Mouse (Mus musculus) MEL (cell line): Measurements from ENCODE around the gene Rasgef1b. TPM values are rescaled to one million over a fixed set of nuclear protein-coding genes. Genes with fewer than 3 reads are reported as not detected.

Experiments used
- DNase-seq: peaks from one replicate; pipeline ENCODE4 v3.0.0; 2011; ENCODE audit warnings: low read depth, low spot score
- H3K27ac ChIP-seq: 2 replicates; pipeline ENCODE4 v1.5.1; 2012; ENCODE audit warnings: low read depth, mild to moderate bottlenecking, control low read depth, low read length, moderate library complexity; ENCODE audit not compliant: control insufficient read depth
- H3K27me3 ChIP-seq, 2 experiments: fragments of 150-350 bp in 1 of 2; sonication (generic) in 1 of 2; 2 replicates each; pipeline ENCODE4 v1.6.1; 2012; ENCODE audit warnings: low read length in 2 of 2, mild to moderate bottlenecking in 2 of 2, improper control_type of control experiment in 1 of 2, moderate library complexity in 1 of 2; ENCODE audit not compliant: insufficient read depth in 2 of 2, control insufficient read depth in 1 of 2
- H3K36me3 ChIP-seq, 2 experiments: 2 replicates each; pipeline ENCODE4 v1.6.1; 2012 to 2014; ENCODE audit warnings: low read length in 2 of 2, improper control_type of control experiment in 1 of 2, inconsistent platforms in 1 of 2, mild to moderate bottlenecking in 1 of 2; ENCODE audit not compliant: insufficient read depth in 2 of 2, control insufficient read depth in 1 of 2
- H3K4me1 ChIP-seq, 2 experiments: fragments of 150-350 bp in 1 of 2; sonication (generic) in 1 of 2; 2 replicates each; pipeline ENCODE4 v1.6.1; 2012; ENCODE audit warnings: low read length in 2 of 2, improper control_type of control experiment in 1 of 2, mild to moderate bottlenecking in 1 of 2; ENCODE audit not compliant: insufficient read depth in 2 of 2, control insufficient read depth in 1 of 2
- H3K4me3 ChIP-seq, 2 experiments: fragments of 150-350 bp in 1 of 2; sonication (generic) in 1 of 2; 2 replicates each; pipeline ENCODE4 v1.5.1; 2012; ENCODE audit warnings: low read depth in 2 of 2, low read length in 2 of 2, mild to moderate bottlenecking in 2 of 2, moderate library complexity in 2 of 2, control low read depth in 1 of 2, improper control_type of control experiment in 1 of 2; ENCODE audit not compliant: control insufficient read depth in 1 of 2, insufficient read depth in 1 of 2
- H3K79me2 ChIP-seq: 2 replicates; pipeline ENCODE4 v1.6.1; 2012; ENCODE audit warnings: mild to moderate bottlenecking, low read length, moderate library complexity; ENCODE audit not compliant: control insufficient read depth, poor library complexity, insufficient read depth
- H3K9ac ChIP-seq: 2 replicates; pipeline ENCODE4 v1.6.1; 2012; ENCODE audit warnings: low read depth, mild to moderate bottlenecking, control low read depth, low read length, moderate library complexity; ENCODE audit not compliant: control insufficient read depth, poor library complexity, severe bottlenecking
- H3K9me3 ChIP-seq: fragments of 150-350 bp; sonication (generic); replicated peaks from 2 replicates; pipeline ENCODE4 v1.6.1; 2012; ENCODE audit warnings: mild to moderate bottlenecking, low read length, improper control_type of control experiment, moderate library complexity; ENCODE audit not compliant: insufficient read depth
- CHD1 ChIP-seq: IDR thresholded peaks from 2 replicates; pipeline ENCODE4 v1.6.1; 2012; ENCODE audit warnings: low read depth, mild to moderate bottlenecking, inconsistent platforms, low read length, improper control_type of control experiment
- CTCF ChIP-seq, 3 experiments: IDR thresholded peaks in 2 of 3; conservative IDR thresholded peaks in 1 of 3; 2 replicates each; pipeline ENCODE4 v1.5.1; 2011 to 2012; ENCODE audit warnings: low read length in 3 of 3, low read depth in 2 of 3, mild to moderate bottlenecking in 2 of 3, improper control_type of control experiment in 1 of 3, inconsistent platforms in 1 of 3, mixed read lengths in 1 of 3, moderate library complexity in 1 of 3; ENCODE audit not compliant: control insufficient read depth in 1 of 3, insufficient read depth in 1 of 3, poor library complexity in 1 of 3, severe bottlenecking in 1 of 3
- ELF1 ChIP-seq: IDR thresholded peaks from 2 replicates; pipeline ENCODE4 v1.6.1; 2014; ENCODE audit warnings: low read depth, mild to moderate bottlenecking, inconsistent platforms, low read length, improper control_type of control experiment, moderate library complexity
- ETS1 ChIP-seq: IDR thresholded peaks from 2 replicates; pipeline ENCODE4 v1.6.1; 2012; ENCODE audit warnings: low read depth, mild to moderate bottlenecking, inconsistent platforms, low read length, improper control_type of control experiment, moderate library complexity
- GABPA ChIP-seq: IDR thresholded peaks from 2 replicates; pipeline ENCODE4 v1.6.1; 2012; ENCODE audit warnings: low read depth, mild to moderate bottlenecking, inconsistent platforms, low read length, improper control_type of control experiment, moderate library complexity
- KAT2A ChIP-seq: conservative IDR thresholded peaks from 2 replicates; pipeline ENCODE4 v1.6.1; 2012; ENCODE audit warnings: low read depth, low read length, improper control_type of control experiment, inconsistent platforms
- MAFK ChIP-seq: IDR thresholded peaks from 2 replicates; pipeline ENCODE4 v1.6.1; 2011; ENCODE audit warnings: low read depth, mild to moderate bottlenecking, low read length, improper control_type of control experiment, borderline replicate concordance
- MAX ChIP-seq: IDR thresholded peaks from 2 replicates; pipeline ENCODE4 v1.6.1; 2011; ENCODE audit warnings: low read length, improper control_type of control experiment
- MXI1 ChIP-seq: IDR thresholded peaks from 2 replicates; pipeline ENCODE4 v1.6.1; 2011; ENCODE audit warnings: mild to moderate bottlenecking, low read depth, low read length, improper control_type of control experiment
- MYB ChIP-seq: IDR thresholded peaks from 2 replicates; pipeline ENCODE4 v1.6.1; 2011; ENCODE audit warnings: mild to moderate bottlenecking, low read depth, low read length, improper control_type of control experiment
- MYC ChIP-seq: IDR thresholded peaks from 2 replicates; pipeline ENCODE4 v1.6.1; 2011; ENCODE audit warnings: low read depth, mild to moderate bottlenecking, low read length, improper control_type of control experiment, moderate library complexity
- NELFE ChIP-seq: IDR thresholded peaks from 2 replicates; pipeline ENCODE4 v1.6.1; 2011; ENCODE audit warnings: low read depth, low read length, improper control_type of control experiment
- NRF1 ChIP-seq: IDR thresholded peaks from 2 replicates; pipeline ENCODE4 v1.6.1; 2014; ENCODE audit warnings: low read depth, mild to moderate bottlenecking, inconsistent platforms, low read length, improper control_type of control experiment, moderate library complexity; ENCODE audit not compliant: poor library complexity, insufficient read depth, severe bottlenecking
- POLR2AphosphoS5 ChIP-seq: IDR thresholded peaks from 2 replicates; pipeline ENCODE4 v1.6.1; 2012; ENCODE audit warnings: low read depth, borderline replicate concordance, mild to moderate bottlenecking, inconsistent platforms, low read length, moderate library complexity, mixed read lengths
- RCOR1 ChIP-seq: IDR thresholded peaks from 2 replicates; pipeline ENCODE4 v1.6.1; 2012; ENCODE audit warnings: low read depth, mild to moderate bottlenecking, inconsistent platforms, low read length, improper control_type of control experiment
- TCF12 ChIP-seq: IDR thresholded peaks from 2 replicates; pipeline ENCODE4 v1.6.1; 2014; ENCODE audit warnings: low read depth, mild to moderate bottlenecking, inconsistent platforms, low read length, improper control_type of control experiment, moderate library complexity
- USF2 ChIP-seq, 2 experiments: IDR thresholded peaks; 2 replicates each; pipeline ENCODE4 v1.6.1; 2011 to 2012; ENCODE audit warnings: improper control_type of control experiment in 2 of 2, low read length in 2 of 2, borderline replicate concordance in 1 of 2, inconsistent platforms in 1 of 2, low read depth in 1 of 2, mild to moderate bottlenecking in 1 of 2; ENCODE audit not compliant: insufficient read depth in 1 of 2
- ZKSCAN1 ChIP-seq: IDR thresholded peaks from 2 replicates; pipeline ENCODE4 v1.6.1; 2012; ENCODE audit warnings: low read depth, mild to moderate bottlenecking, inconsistent platforms, low read length, improper control_type of control experiment, moderate library complexity
- ZNF384 ChIP-seq: IDR thresholded peaks from 2 replicates; pipeline ENCODE4 v1.6.1; 2012; ENCODE audit warnings: low read depth, mild to moderate bottlenecking, inconsistent platforms, low read length, improper control_type of control experiment
- polyA plus RNA-seq, 2 experiments: library from polyadenylated mRNA; stranded (reverse) in 1 of 2; unstranded in 1 of 2; fragments of >175 nt in 1 of 2; fragments of >200 nt in 1 of 2; gene quantifications; 2 replicates each; pipeline versions ENCODE4 v1.2.1 to v1.2.4; 2012; ENCODE audit warnings: low replicate concordance in 2 of 2, low read depth in 1 of 2; ENCODE audit not compliant: insufficient read length in 2 of 2, insufficient read depth in 1 of 2, missing spikeins in 1 of 2
- total RNA-seq: library from RNA; depleted of rRNA; stranded (reverse); fragments of 300-350 nt; gene quantifications from 2 replicates; pipeline ENCODE4 v1.2.3, GENCODE M21; 2012

The Rasgef1b gene
- total and polyA plus RNA-seq, 3 experiments = not detected

DNA sequence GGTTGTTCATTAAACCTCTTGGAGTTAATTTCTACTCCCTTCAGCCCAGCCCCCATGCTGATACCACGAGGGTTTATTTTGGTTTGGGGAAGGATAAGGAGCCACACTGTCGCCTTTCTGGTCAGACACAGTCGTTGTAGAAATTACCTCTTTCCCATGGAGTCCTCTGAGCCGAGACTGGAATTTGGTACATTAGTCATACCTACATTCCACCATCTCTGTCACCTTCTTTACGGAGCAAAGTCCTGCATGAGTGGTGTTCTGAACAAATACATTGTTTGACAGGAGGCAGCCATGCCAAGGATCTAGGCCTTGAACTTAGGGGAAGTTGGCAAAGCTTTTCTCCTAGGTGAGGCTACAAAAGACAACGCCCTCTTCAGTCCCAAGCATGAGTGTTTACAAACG, 202.1 kb downstream of the Rasgef1b start:
- Histone ChIP-seq H3K9me3 (no peaks in the 10 kb centered on the region), H3K27ac (no peak overlapping the region), H3K9ac (no peak overlapping the region)

DNA sequence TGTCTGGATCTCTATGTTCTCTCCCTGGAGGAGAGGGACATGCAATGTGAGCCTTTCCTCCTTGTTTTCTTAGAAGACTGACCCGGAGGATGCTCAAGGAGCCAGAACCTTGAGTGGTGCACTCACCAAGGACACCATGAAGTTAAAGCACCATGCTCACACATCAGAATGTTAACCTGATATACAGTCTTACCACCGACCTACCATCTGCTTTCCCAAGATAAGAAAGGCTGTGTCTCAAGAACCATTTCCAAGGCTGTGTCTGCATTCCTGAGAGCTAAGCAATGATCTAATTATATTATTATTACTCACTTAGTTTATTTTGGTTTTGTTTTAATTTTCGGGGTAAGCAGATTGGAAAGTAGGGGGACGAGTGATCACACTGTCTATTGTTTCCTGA, 203.2 kb downstream of the Rasgef1b start:
- Histone ChIP-seq H3K9ac (no peak overlapping the region), H3K36me3 (no peaks in the 10 kb centered on the region), H3K4me1 (no peaks in the 10 kb centered on the region), H3K9me3 (no peaks in the 10 kb centered on the region), H3K27ac (no peak overlapping the region), H3K4me3 (no peak overlapping the region), H3K27me3 (no peaks in the 10 kb centered on the region), H3K79me2 (no peaks in the 10 kb centered on the region)
- TF ChIP-seq ELF1 (no peak), USF2 (IDR thresholded peaks at IDR 0.05; ENCODE audit: borderline replicate concordance in 1 of 2, insufficient read depth in 1 of 2, low read depth in 1 of 2, low read length in 2 of 2) (no peak), MYC (no peak), NRF1 (no peak), POLR2AphosphoS5 (no peak), CTCF (IDR thresholded peaks at IDR 0.05 in 2 of 3, conservative IDR thresholded peaks at IDR 0.05 in 1 of 3; ENCODE audit: control insufficient read depth in 1 of 3, insufficient read depth in 1 of 3, low read depth in 2 of 3, low read length in 3 of 3, poor library complexity in 1 of 3, severe bottlenecking in 1 of 3) (no peak), ZNF384 (no peak), CHD1 (no peak), ZKSCAN1 (no peak), GABPA (no peak), ETS1 (no peak), RCOR1 (no peak), MYB (no peak), NELFE (no peak), MAX (no peak), TCF12 (no peak)
- no peak for DNase-seq

More for the DNA sequence above, 202.1 kb downstream of the Rasgef1b start:
- Histone ChIP-seq H3K79me2 (no peaks in the 10 kb centered on the region), H3K4me3 (no peak overlapping the region), H3K4me1 (no peaks in the 10 kb centered on the region), H3K36me3 (no peaks in the 10 kb centered on the region)
- no peak for DNase-seq
- no peak for TF ChIP-seq TCF12
- no peak for TF ChIP-seq MXI1
- TF ChIP-seq MAFK = no peak
- TF ChIP-seq MYB = no peak
- no peak for TF ChIP-seq KAT2A
- no peak for TF ChIP-seq MAX
- TF ChIP-seq CHD1 = no peak
- TF ChIP-seq, all 39 proteins: peak for 0
- H3K27me3 ChIP-seq = no peaks in the 10 kb centered on the region
